Mouse (Mus musculus) bone marrow macrophage, adult 2 months (primary cell): ENCODE data around the gene Clba1.

Source experiments
- CTCF ChIP-seq: IDR thresholded peaks from 2 replicates; pipeline ENCODE4 v1.5.1; 2012; ENCODE audit warnings: low read depth, mild to moderate bottlenecking, low read length, moderate library complexity
- POLR2A ChIP-seq: IDR thresholded peaks from 2 replicates; pipeline ENCODE4 v1.6.1; 2012; ENCODE audit warnings: mild to moderate bottlenecking, low read depth, low read length, borderline replicate concordance

DNA sequence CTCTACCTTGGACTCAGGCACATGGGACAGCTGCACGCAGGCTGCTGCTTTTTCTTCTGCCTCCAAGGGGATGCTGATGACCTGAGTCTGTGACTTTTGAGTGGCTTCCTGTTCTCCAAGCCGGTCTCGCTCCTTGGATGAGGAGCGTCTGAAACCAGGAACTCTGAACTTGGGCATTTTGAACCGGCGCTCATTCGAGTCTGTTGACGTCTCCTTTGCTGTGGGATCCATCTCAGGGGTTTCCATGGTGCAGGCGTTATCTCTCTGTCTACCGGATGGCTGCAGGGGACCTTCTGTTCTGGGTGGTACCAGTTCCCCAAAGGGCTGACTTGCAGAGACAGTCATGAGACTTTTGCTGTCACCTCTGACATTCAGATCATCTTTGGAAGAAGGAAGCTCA, 34.3 kb upstream of the Clba1 start:
- TF ChIP-seq CTCF (no peak), POLR2A (no peak)
